Mouse (Mus musculus): ENCODE data around the gene Rcan2. TPM values are rescaled to one million over a fixed set of nuclear protein-coding genes. Genes with fewer than 3 reads are reported as not detected.

Gene Rcan2
- polyA plus RNA-seq, 1 experiment from 2014 or later: 14.5 TPM

- no peak for DNase-seq (ENCODE audit: low spot score)
- H3K4me1 ChIP-seq: no peaks in the 10 kb centered on the region
- no peaks in the 10 kb centered on the region for H3K36me3 ChIP-seq
- no peak overlapping the region for H3K4me3 ChIP-seq
- H3K27ac ChIP-seq: no peak overlapping the region
- H3K9me3 ChIP-seq: no peaks in the 10 kb centered on the region
- no peaks in the 10 kb centered on the region for H3K27me3 ChIP-seq (ENCODE audit: insufficient read depth, poor library complexity, severe bottlenecking)
- WGBS: 85% methylated on average over 3 of the region's 3 CpGs
These were observed 158.6 kb downstream of the Rcan2 start for GRCm38 (mm10) chr17:43959797-43960196.

DNA sequence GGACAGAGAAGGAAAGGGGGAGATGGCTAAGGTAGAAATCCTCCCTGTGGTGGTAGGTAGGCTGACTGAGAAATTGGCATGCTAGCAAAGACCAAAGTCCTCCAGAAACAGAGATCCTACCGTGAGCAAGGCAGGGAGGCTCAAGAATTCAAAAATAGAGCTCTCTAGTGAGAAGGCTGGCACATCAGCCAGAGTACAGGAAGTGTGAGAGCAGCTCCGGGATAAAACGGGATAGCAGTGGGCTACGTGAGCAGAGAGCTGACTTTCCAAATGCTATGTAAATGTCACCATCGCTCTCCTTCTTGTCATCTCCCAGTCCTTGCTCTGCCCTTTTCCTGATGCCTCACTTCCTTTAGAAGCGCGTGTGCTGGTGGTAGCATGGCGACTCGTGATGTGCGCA lies 168.8 kb downstream of the Rcan2 start:
- Histone ChIP-seq H3K4me1 (peaks cover 2% of the 10 kb centered on the region; the same call in 1 of the 2 replicates), H3K27ac (no peak overlapping the region), H3K9me3 (no peaks in the 10 kb centered on the region), H3K4me3 (no peak overlapping the region), H3K36me3 (no peaks in the 10 kb centered on the region), H3K27me3 (ENCODE audit: insufficient read depth, poor library complexity, severe bottlenecking) (no peaks in the 10 kb centered on the region)
- WGBS: 84% methylated on average over 10 of the region's 10 CpGs
- no peak for DNase-seq (ENCODE audit: low spot score)

DNA sequence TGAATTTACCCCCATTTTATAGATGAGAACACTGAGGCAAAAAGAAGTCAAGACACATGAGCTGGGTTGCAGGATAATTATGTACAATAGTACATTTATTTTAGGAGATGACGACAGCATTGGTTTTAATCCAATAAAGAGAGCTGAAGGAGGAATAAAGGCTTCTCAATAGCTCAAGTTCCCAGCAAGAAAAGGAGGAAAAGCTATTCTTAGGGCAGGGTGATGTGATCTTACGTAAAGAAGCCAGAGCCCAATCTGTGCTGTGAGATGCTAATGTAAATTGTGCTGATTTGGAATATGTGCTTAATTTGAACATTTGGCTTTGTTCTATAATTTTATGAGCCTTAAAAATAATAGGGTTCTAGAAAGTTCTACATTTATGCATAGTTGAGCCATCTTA lies 176.4 kb downstream of the Rcan2 start:
- 83% methylated on average over 2 of the region's 2 CpGs for WGBS
- DNase-seq (ENCODE audit: low spot score): no peak
- Histone ChIP-seq H3K36me3 (no peaks in the 10 kb centered on the region), H3K4me1 (peaks cover 4% of the 10 kb centered on the region; the same call in 1 of the 2 replicates), H3K27ac (no peak overlapping the region), H3K27me3 (ENCODE audit: insufficient read depth, poor library complexity, severe bottlenecking) (no peaks in the 10 kb centered on the region), H3K9me3 (no peaks in the 10 kb centered on the region), H3K4me3 (no peak overlapping the region)

- 65% methylated on average over 3 of the region's 3 CpGs for WGBS
- no peak overlapping the region for H3K4me3 ChIP-seq
- H3K36me3 ChIP-seq: no peaks in the 10 kb centered on the region
These were observed 178.8 kb downstream of the Rcan2 start for GRCm38 (mm10) chr17:43979925-43980324.

GRCm38 (mm10) chr17:43982505-43982904 lies 181.4 kb downstream of the Rcan2 start:
- Histone ChIP-seq H3K36me3 (no peaks in the 10 kb centered on the region), H3K27me3 (ENCODE audit: insufficient read depth, poor library complexity, severe bottlenecking) (no peaks in the 10 kb centered on the region), H3K4me1 (no peaks in the 10 kb centered on the region; the same call in 1 of the 2 replicates), H3K9me3 (no peaks in the 10 kb centered on the region), H3K27ac (no peak overlapping the region), H3K4me3 (no peak overlapping the region)
- no peak for DNase-seq (ENCODE audit: low spot score)
- 76% methylated on average over 1 of the region's 1 CpGs for WGBS

More at GRCm38 (mm10) chr17:43979925-43980324, 178.8 kb downstream of the Rcan2 start:
- Histone ChIP-seq H3K27me3 (ENCODE audit: insufficient read depth, poor library complexity, severe bottlenecking) (no peaks in the 10 kb centered on the region), H3K9me3 (no peaks in the 10 kb centered on the region), H3K27ac (no peak overlapping the region), H3K4me1 (peaks cover 2% of the 10 kb centered on the region; the same call in 1 of the 2 replicates)
- DNase-seq (ENCODE audit: low spot score): no peak

DNA sequence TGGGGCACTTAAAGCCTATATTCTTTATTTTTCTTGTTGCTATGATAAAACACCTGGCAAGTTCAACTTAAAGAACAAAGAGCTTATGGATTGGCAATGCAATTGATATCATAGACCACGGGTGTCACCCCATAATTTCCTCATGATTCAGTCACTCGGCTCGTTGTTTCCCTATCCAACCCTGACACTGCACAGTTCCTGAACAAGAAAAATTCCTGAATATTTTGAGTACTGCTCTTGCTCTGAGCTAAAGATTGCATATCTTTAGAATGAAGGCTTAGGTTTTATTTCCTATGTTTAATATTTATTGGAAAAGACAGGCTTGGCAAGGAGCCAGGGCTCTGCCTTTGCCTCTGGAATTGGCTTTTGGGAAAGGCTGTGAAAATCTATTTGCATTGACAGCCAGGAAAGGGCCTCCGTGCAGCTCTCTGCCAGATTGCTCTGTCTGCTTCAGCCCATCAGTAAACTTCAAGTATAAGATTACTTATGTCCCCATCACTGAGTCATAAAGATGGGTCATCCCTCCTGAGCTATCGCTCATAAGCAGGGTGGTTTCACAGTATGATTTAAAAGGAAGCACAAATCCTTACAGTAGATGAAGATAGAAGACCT lies 188.3 kb downstream of the Rcan2 start:
- H3K36me3 ChIP-seq: no peaks in the 10 kb centered on the region
- no peaks in the 10 kb centered on the region for H3K27me3 ChIP-seq (ENCODE audit: insufficient read depth, poor library complexity, severe bottlenecking)
- 74% methylated on average over 5 of the region's 5 CpGs for WGBS
- no peak overlapping the region for H3K27ac ChIP-seq
- no peak overlapping the region for H3K4me3 ChIP-seq
- H3K9me3 ChIP-seq: no peaks in the 10 kb centered on the region
- H3K4me1 ChIP-seq: peaks cover 29% of the 10 kb centered on the region; the same call in 1 of the 2 replicates
- DNase-seq (ENCODE audit: low spot score): no peak

GRCm38 (mm10) chr17:43990957-43991383 lies 189.8 kb downstream of the Rcan2 start:
- Histone ChIP-seq H3K4me1 (peaks cover 29% of the 10 kb centered on the region; the same call in 1 of the 2 replicates), H3K36me3 (no peaks in the 10 kb centered on the region), H3K27ac (0 out of 2 replicates have a peak overlapping the region, but pooled peaks have one; percentile 22), H3K4me3 (no peak overlapping the region), H3K27me3 (ENCODE audit: insufficient read depth, poor library complexity, severe bottlenecking) (no peaks in the 10 kb centered on the region), H3K9me3 (no peaks in the 10 kb centered on the region)
- WGBS: 49% methylated on average over 10 of the region's 10 CpGs
- no peak for DNase-seq (ENCODE audit: low spot score)

- no peaks in the 10 kb centered on the region for H3K36me3 ChIP-seq
- no peak overlapping the region for H3K27ac ChIP-seq
- H3K9me3 ChIP-seq: no peaks in the 10 kb centered on the region
- 39% methylated on average over 4 of the region's 4 CpGs for WGBS
- DNase-seq (ENCODE audit: low spot score): no peak
- peaks cover 29% of the 10 kb centered on the region; the same call in 1 of the 2 replicates for H3K4me1 ChIP-seq
- no peak overlapping the region for H3K4me3 ChIP-seq
- no peaks in the 10 kb centered on the region for H3K27me3 ChIP-seq (ENCODE audit: insufficient read depth, poor library complexity, severe bottlenecking)
These were observed 192.9 kb downstream of the Rcan2 start for GRCm38 (mm10) chr17:43994080-43994479.

DNA sequence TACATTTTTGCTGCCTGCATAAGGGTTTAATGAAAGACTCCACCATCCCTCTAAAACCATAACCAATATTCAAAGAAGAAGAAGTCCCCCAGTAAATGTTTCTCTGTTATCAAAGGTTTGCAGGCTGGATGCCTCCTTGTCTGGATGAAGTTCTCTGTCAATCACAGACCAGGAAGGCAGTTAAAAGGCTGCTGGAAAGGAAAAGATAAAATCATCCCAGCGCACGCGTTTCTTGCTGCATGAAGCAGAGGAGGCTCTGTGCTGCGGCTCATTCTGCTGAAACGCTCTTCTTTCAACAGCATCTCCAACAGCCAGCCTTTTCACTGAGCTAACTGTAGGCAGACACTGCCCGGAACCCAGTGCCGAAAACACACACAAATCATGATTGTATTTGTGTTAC lies 196.4 kb downstream of the Rcan2 start:
- Histone ChIP-seq H3K9me3 (no peaks in the 10 kb centered on the region), H3K4me3 (no peak overlapping the region), H3K4me1 (peaks cover 17% of the 10 kb centered on the region; the same call in 1 of the 2 replicates), H3K27ac (no peak overlapping the region), H3K36me3 (no peaks in the 10 kb centered on the region), H3K27me3 (ENCODE audit: insufficient read depth, poor library complexity, severe bottlenecking) (no peaks in the 10 kb centered on the region)
- DNase-seq (ENCODE audit: low spot score): no peak
- 53% methylated on average over 7 of the region's 7 CpGs for WGBS

- H3K36me3 ChIP-seq: no peaks in the 10 kb centered on the region
- H3K4me3 ChIP-seq: no peak overlapping the region
- 71% methylated on average over 6 of the region's 6 CpGs for WGBS
- no peaks in the 10 kb centered on the region for H3K27me3 ChIP-seq (ENCODE audit: insufficient read depth, poor library complexity, severe bottlenecking)
- DNase-seq (ENCODE audit: low spot score): no peak
- peaks cover 12% of the 10 kb centered on the region; the same call in 1 of the 2 replicates for H3K4me1 ChIP-seq
- no peak overlapping the region for H3K27ac ChIP-seq
- H3K9me3 ChIP-seq: no peaks in the 10 kb centered on the region
These were observed 196.9 kb downstream of the Rcan2 start for GRCm38 (mm10) chr17:43998095-43998494.

GRCm38 (mm10) chr17:44004401-44004800 lies 203.2 kb downstream of the Rcan2 start:
- no peak overlapping the region for H3K4me3 ChIP-seq
- H3K4me1 ChIP-seq: 0 out of 2 replicates have a peak, but pooled peaks cover 4% of the 10 kb centered on the region
- H3K36me3 ChIP-seq: no peaks in the 10 kb centered on the region
- H3K27me3 ChIP-seq (ENCODE audit: insufficient read depth, poor library complexity, severe bottlenecking): no peaks in the 10 kb centered on the region
- DNase-seq (ENCODE audit: low spot score): no peak
- H3K27ac ChIP-seq: no peak overlapping the region; the same call in 1 of the 2 replicates
- no peaks in the 10 kb centered on the region for H3K9me3 ChIP-seq
- WGBS: 92% methylated on average over 2 of the region's 2 CpGs

DNA sequence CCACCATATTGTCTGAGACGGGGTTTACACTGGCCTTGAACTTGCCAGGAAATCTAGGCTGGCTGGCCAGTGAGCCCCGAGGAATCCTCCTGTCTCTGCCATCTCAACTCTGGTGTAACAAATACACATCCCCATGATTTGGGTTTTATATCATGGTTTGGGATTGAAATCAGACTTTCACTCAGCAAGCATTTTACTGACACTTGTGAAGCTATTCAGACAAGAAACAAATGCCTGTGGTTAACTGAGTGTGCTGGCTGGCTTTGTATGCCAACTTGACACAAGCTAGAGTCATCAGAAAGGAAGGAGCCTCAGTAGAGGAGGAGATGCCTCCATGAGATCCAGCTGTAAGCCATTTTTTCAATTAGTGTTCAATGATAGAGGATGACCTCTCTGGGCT lies 206.3 kb downstream of the Rcan2 start:
- no peak overlapping the region for H3K27ac ChIP-seq
- no peaks in the 10 kb centered on the region for H3K27me3 ChIP-seq (ENCODE audit: insufficient read depth, poor library complexity, severe bottlenecking)
- 84% methylated on average over 2 of the region's 2 CpGs for WGBS
- H3K4me3 ChIP-seq: no peak overlapping the region
- no peaks in the 10 kb centered on the region for H3K9me3 ChIP-seq
- DNase-seq (ENCODE audit: low spot score): no peak
- H3K4me1 ChIP-seq: 0 out of 2 replicates have a peak, but pooled peaks cover 4% of the 10 kb centered on the region
- no peaks in the 10 kb centered on the region for H3K36me3 ChIP-seq

DNA sequence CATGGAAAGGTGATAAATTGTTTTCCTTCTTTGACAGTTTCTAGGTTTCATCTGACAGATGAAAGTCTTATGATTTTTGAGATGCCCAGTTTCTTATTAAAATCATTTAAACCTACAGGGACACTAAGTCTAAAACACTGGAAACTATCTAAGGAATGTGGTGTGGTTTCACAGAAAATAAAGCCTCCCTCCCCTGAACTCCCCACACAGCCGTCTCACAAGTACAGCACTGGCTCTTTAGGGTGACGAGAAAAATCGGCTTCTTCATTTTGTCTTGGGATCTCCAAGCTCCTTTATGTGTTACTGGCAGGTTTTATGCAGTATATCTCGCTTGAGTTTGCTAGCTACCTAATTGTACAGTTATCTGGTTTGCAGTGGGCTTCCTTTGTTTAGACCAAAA lies 210.8 kb downstream of the Rcan2 start:
- no peak for DNase-seq (ENCODE audit: low spot score)
- 55% methylated on average over 4 of the region's 4 CpGs for WGBS
- H3K27me3 ChIP-seq (ENCODE audit: insufficient read depth, poor library complexity, severe bottlenecking): no peaks in the 10 kb centered on the region
- no peaks in the 10 kb centered on the region for H3K4me1 ChIP-seq
- H3K36me3 ChIP-seq: no peaks in the 10 kb centered on the region
- no peak overlapping the region for H3K27ac ChIP-seq
- H3K4me3 ChIP-seq: no peak overlapping the region
- no peaks in the 10 kb centered on the region for H3K9me3 ChIP-seq

All from heart, embryonic 10.5 days (tissue).